Mouse (Mus musculus): ENCODE data around the gene Zdhhc19.

The Zdhhc19 gene

DNA sequence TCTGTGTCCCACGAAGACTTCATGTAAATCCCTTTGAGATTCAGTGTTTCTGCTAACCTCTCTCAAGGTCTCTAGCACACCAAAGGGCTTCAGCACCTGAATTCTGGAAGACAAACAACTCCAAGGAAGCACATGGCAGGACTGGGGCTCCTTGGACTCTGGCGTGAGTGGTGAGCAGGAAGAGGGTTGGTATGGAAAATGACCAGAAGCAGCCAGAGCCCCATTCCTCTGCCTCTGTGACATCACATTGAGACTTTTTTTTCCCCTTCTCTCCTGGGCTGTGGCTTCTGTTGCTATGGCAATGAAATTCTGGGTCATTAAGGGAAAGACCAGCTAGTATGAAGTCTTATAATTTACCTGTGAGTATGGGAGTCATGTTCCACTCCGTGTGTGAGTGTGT, at the start of gene Zdhhc19:
Zdhhc19 (plus strand) TSS at position 301 of the 400 bp plus-strand sequence.
- TF ChIP-seq POU5F1 (IDR thresholded peaks at IDR 0.05; ENCODE audit: borderline replicate concordance, low read length) (no peak), NANOG (IDR thresholded peaks at IDR 0.05; ENCODE audit: borderline replicate concordance, low read length) (no peak), CTCF (conservative IDR thresholded peaks at IDR 0.05; ENCODE audit: low read length) (no peak)
- Histone ChIP-seq H3K36me3 (ENCODE audit: insufficient read depth, low read length) (no peaks in the 10 kb centered on the region), H3K4me1 (replicated peaks; ENCODE audit: low read depth, low read length) (peaks cover 42% of the 10 kb centered on the region), H3K9me3 (ENCODE audit: low read length) (peaks cover 33% of the 10 kb centered on the region), H3K4me3 (replicated peaks; ENCODE audit: low read length) (no peak within 1 kb of the TSS), H3K27me3 (ENCODE audit: insufficient read depth, low read length) (0 out of 2 replicates have a peak, but pooled peaks cover 4% of the 10 kb centered on the region)

- Histone ChIP-seq H3K27me3 (ENCODE audit: insufficient read depth, low read length) (no peaks in the 10 kb centered on the region), H3K36me3 (ENCODE audit: insufficient read depth, low read length) (peaks cover 1% of the 10 kb centered on the region), H3K4me3 (replicated peaks; ENCODE audit: low read length) (no peak overlapping the region), H3K9me3 (ENCODE audit: low read length) (no peaks in the 10 kb centered on the region), H3K4me1 (replicated peaks; ENCODE audit: low read depth, low read length) (peaks cover 5% of the 10 kb centered on the region; the same call in 1 of the 2 replicates)
- TF ChIP-seq NANOG (IDR thresholded peaks at IDR 0.05; ENCODE audit: borderline replicate concordance, low read length) (no peak), CTCF (conservative IDR thresholded peaks at IDR 0.05; ENCODE audit: low read length) (no peak), POU5F1 (IDR thresholded peaks at IDR 0.05; ENCODE audit: borderline replicate concordance, low read length) (no peak)
These were observed 49.4 kb upstream of the Zdhhc19 start for GRCm38 (mm10) chr16:32446563-32447138.

GRCm38 (mm10) chr16:32449665-32450064, 46.4 kb upstream of the Zdhhc19 start:
- Histone ChIP-seq H3K27me3 (ENCODE audit: insufficient read depth, low read length) (no peaks in the 10 kb centered on the region), H3K4me3 (replicated peaks; ENCODE audit: low read length) (no peak overlapping the region), H3K36me3 (ENCODE audit: insufficient read depth, low read length) (peaks cover 20% of the 10 kb centered on the region), H3K9me3 (ENCODE audit: low read length) (no peaks in the 10 kb centered on the region), H3K4me1 (replicated peaks; ENCODE audit: low read depth, low read length) (peaks cover 6% of the 10 kb centered on the region; the same call in 1 of the 2 replicates)
- TF ChIP-seq POU5F1 (IDR thresholded peaks at IDR 0.05; ENCODE audit: borderline replicate concordance, low read length) (no peak), CTCF (conservative IDR thresholded peaks at IDR 0.05; ENCODE audit: low read length) (no peak), NANOG (IDR thresholded peaks at IDR 0.05; ENCODE audit: borderline replicate concordance, low read length) (no peak)

DNA sequence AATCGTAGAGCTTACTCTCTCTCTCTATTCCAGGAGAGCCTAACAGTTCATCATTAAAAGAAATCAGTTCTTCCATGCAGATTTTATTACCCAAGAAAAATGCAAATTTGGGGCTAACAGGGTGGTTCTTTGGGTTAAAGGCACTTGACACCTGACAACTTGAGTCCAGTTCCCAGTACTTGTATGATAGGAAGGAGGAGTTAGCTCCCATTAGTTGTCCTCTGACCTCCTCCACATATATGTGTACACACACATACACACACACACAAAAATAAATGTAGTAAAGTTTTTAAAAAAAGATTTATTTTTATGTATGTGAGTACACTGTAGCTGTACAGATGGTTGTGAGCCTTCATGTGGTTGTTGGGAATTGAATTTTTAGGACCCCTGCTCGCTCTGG, 45.9 kb upstream of the Zdhhc19 start:
- H3K27me3 ChIP-seq (ENCODE audit: insufficient read depth, low read length) = no peaks in the 10 kb centered on the region
- H3K4me3 ChIP-seq (replicated peaks; ENCODE audit: low read length) = no peak overlapping the region
- TF ChIP-seq CTCF (conservative IDR thresholded peaks at IDR 0.05; ENCODE audit: low read length) (no peak), NANOG (IDR thresholded peaks at IDR 0.05; ENCODE audit: borderline replicate concordance, low read length) (no peak), POU5F1 (IDR thresholded peaks at IDR 0.05; ENCODE audit: borderline replicate concordance, low read length) (no peak)
- peaks cover 8% of the 10 kb centered on the region; the same call in 1 of the 2 replicates for H3K4me1 ChIP-seq (replicated peaks; ENCODE audit: low read depth, low read length)
- H3K9me3 ChIP-seq (ENCODE audit: low read length) = no peaks in the 10 kb centered on the region
- H3K36me3 ChIP-seq (ENCODE audit: insufficient read depth, low read length) = peaks cover 22% of the 10 kb centered on the region

- H3K9me3 ChIP-seq (ENCODE audit: low read length) = no peaks in the 10 kb centered on the region
- H3K4me3 ChIP-seq (replicated peaks; ENCODE audit: low read length) = no peak overlapping the region
- H3K27me3 ChIP-seq (ENCODE audit: insufficient read depth, low read length) = no peaks in the 10 kb centered on the region
- peaks cover 20% of the 10 kb centered on the region for H3K4me1 ChIP-seq (replicated peaks; ENCODE audit: low read depth, low read length)
- TF ChIP-seq POU5F1 (IDR thresholded peaks at IDR 0.05; ENCODE audit: borderline replicate concordance, low read length) (no peak), CTCF (conservative IDR thresholded peaks at IDR 0.05; ENCODE audit: low read length) (no peak), NANOG (IDR thresholded peaks at IDR 0.05; ENCODE audit: borderline replicate concordance, low read length) (no peak)
- H3K36me3 ChIP-seq (ENCODE audit: insufficient read depth, low read length) = peaks cover 30% of the 10 kb centered on the region
These were observed 43.0 kb upstream of the Zdhhc19 start for GRCm38 (mm10) chr16:32453102-32453501.

DNA sequence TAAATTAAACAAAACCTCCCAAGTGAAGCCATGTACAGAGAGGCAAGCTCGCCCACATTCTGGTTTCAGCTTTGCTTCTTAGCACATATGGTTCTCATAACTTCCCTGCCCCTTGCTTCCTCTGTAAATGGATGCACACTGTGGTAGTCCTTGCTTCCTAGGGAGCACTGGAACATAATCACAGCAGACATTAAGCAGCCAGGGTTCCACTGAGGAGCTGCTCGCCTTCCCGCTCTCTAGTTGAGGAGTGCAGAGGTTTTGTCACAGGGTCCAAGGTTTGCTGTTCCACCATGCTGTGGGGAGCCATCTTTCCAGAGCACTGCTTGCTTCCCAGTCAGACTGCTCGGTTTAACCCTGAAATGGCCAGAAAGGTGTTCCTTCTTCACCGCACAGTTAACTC, 41.4 kb upstream of the Zdhhc19 start:
- Histone ChIP-seq H3K9me3 (ENCODE audit: low read length) (no peaks in the 10 kb centered on the region), H3K4me1 (replicated peaks; ENCODE audit: low read depth, low read length) (peaks cover 18% of the 10 kb centered on the region), H3K4me3 (replicated peaks; ENCODE audit: low read length) (no peak overlapping the region), H3K36me3 (ENCODE audit: insufficient read depth, low read length) (peaks cover 32% of the 10 kb centered on the region), H3K27me3 (ENCODE audit: insufficient read depth, low read length) (no peaks in the 10 kb centered on the region)
- TF ChIP-seq NANOG (IDR thresholded peaks at IDR 0.05; ENCODE audit: borderline replicate concordance, low read length) = no peak
- TF ChIP-seq CTCF (conservative IDR thresholded peaks at IDR 0.05; ENCODE audit: low read length) = no peak
- TF ChIP-seq POU5F1 (IDR thresholded peaks at IDR 0.05; ENCODE audit: borderline replicate concordance, low read length) = no peak

DNA sequence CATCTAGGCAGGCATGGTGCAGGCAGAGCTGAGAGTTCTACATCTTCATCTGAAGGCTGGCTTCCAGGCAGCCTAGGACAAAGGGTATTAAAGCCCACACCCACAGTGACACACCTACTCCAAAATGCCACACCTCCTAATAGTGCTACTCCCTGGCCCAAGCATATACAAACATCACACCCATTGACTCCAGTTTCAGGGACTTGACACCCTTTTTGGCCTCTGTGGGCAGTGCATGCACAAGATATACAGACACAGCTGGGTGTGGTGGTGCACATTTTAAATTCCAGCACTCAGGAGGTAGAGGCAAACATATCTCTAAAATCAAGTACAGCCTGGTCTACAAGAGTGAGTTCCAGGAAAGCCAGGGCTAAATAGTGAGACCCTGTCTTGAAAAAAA, 40.0 kb upstream of the Zdhhc19 start:
- peaks cover 25% of the 10 kb centered on the region for H3K4me1 ChIP-seq (replicated peaks; ENCODE audit: low read depth, low read length)
- no peak overlapping the region for H3K4me3 ChIP-seq (replicated peaks; ENCODE audit: low read length)
- no peaks in the 10 kb centered on the region for H3K27me3 ChIP-seq (ENCODE audit: insufficient read depth, low read length)
- no peak for TF ChIP-seq CTCF (conservative IDR thresholded peaks at IDR 0.05; ENCODE audit: low read length)
- TF ChIP-seq NANOG (IDR thresholded peaks at IDR 0.05; ENCODE audit: borderline replicate concordance, low read length) = no peak
- TF ChIP-seq POU5F1 (IDR thresholded peaks at IDR 0.05; ENCODE audit: borderline replicate concordance, low read length) = no peak
- H3K36me3 ChIP-seq (ENCODE audit: insufficient read depth, low read length) = peaks cover 32% of the 10 kb centered on the region
- no peaks in the 10 kb centered on the region for H3K9me3 ChIP-seq (ENCODE audit: low read length)

DNA sequence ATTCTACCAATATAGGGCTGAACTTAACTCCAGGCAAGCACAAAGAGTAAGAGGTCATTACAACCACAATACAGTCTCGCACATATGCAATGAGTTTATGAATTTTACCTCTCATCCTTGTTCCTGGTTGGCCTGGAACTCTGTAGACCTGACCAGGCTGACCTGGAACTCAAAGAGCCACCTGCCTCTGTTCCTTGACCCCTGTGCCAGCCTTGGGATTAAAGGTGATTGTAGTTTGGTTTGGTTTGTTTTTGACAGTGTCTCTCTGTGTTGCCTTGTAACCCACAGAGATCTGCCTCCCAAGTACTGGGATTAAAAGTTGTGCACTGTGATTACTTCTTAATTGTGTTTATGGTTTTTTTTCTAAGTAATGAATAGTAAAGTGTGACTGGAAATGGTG, 39.3 kb upstream of the Zdhhc19 start:
- TF ChIP-seq NANOG (IDR thresholded peaks at IDR 0.05; ENCODE audit: borderline replicate concordance, low read length) (no peak), CTCF (conservative IDR thresholded peaks at IDR 0.05; ENCODE audit: low read length) (no peak), POU5F1 (IDR thresholded peaks at IDR 0.05; ENCODE audit: borderline replicate concordance, low read length) (no peak)
- Histone ChIP-seq H3K4me1 (replicated peaks; ENCODE audit: low read depth, low read length) (peaks cover 25% of the 10 kb centered on the region), H3K9me3 (ENCODE audit: low read length) (no peaks in the 10 kb centered on the region), H3K27me3 (ENCODE audit: insufficient read depth, low read length) (no peaks in the 10 kb centered on the region), H3K4me3 (replicated peaks; ENCODE audit: low read length) (no peak overlapping the region), H3K36me3 (ENCODE audit: insufficient read depth, low read length) (peaks cover 30% of the 10 kb centered on the region)
